Mouse (Mus musculus): ENCODE measurements around the gene Higd1a.

Gene Higd1a

GRCm38 (mm10) chr9:121877052-121877740 lies 19.0 kb upstream of the Higd1a start:
- DNase-seq = peak; percentile 51

- no peak for DNase-seq
Measured at GRCm38 (mm10) chr9:121873578-121873977, 15.4 kb upstream of the Higd1a start.

- no peak for DNase-seq
Measured at GRCm38 (mm10) chr9:121872062-121872683, 14.0 kb upstream of the Higd1a start.

- DNase-seq = no peak
Measured at GRCm38 (mm10) chr9:121869973-121870515, 11.9 kb upstream of the Higd1a start.

- no peak for DNase-seq
Measured at GRCm38 (mm10) chr9:121869432-121869831, 11.3 kb upstream of the Higd1a start.

GRCm38 (mm10) chr9:121868236-121868635 lies 10.1 kb upstream of the Higd1a start:
- DNase-seq = no peak

GRCm38 (mm10) chr9:121867632-121868031 lies 9.5 kb upstream of the Higd1a start:
- no peak for DNase-seq

GRCm38 (mm10) chr9:121865425-121866008 lies 7.4 kb upstream of the Higd1a start:
- no peak for DNase-seq

- no peak for DNase-seq
Measured at GRCm38 (mm10) chr9:121864837-121865236, 6.7 kb upstream of the Higd1a start.

- no peak for DNase-seq
Measured at GRCm38 (mm10) chr9:121860921-121861320, 2.8 kb upstream of the Higd1a start.

GRCm38 (mm10) chr9:121859345-121859744 lies 1.2 kb upstream of the Higd1a start:
- DNase-seq = no peak

- DNase-seq = peak; percentile 97
Measured at GRCm38 (mm10) chr9:121857474-121858152, 549 bp downstream of the Higd1a start.

GRCm38 (mm10) chr9:121856649-121857416 lies 1.3 kb downstream of the Higd1a start:
- no peak for DNase-seq

- no peak for DNase-seq
Measured at GRCm38 (mm10) chr9:121854246-121854645, 3.9 kb downstream of the Higd1a start.

- no peak for DNase-seq
Measured at GRCm38 (mm10) chr9:121847842-121848241, 10.3 kb downstream of the Higd1a start.

- no peak for DNase-seq
Measured at GRCm38 (mm10) chr9:121847138-121847537, 11.0 kb downstream of the Higd1a start.

- DNase-seq = no peak
Measured at GRCm38 (mm10) chr9:121846526-121847118, 11.5 kb downstream of the Higd1a start.

- no peak for DNase-seq
Measured at GRCm38 (mm10) chr9:121842914-121843313, 15.2 kb downstream of the Higd1a start.

- no peak for DNase-seq
Measured at GRCm38 (mm10) chr9:121839622-121839965, 18.6 kb downstream of the Higd1a start.

- no peak for DNase-seq
Measured at GRCm38 (mm10) chr9:121838829-121839621, 19.1 kb downstream of the Higd1a start, which contains the start of gene Ccdc13. Ccdc13 (minus strand) TSS chr9:121839461.

GRCm38 (mm10) chr9:121838008-121838407 lies 20.2 kb downstream of the Higd1a start:
- no peak for DNase-seq

Measured in cerebellum, adult 11-12 months (tissue).